Mouse (Mus musculus) mature B cell (primary cell): ENCODE data around the gene C2cd2l.
"Not testable (repeated sequence)": the region's sequence is repeated elsewhere in the genome, so short reads cannot be mapped to it uniquely, and the experiment has no call there.

Experiments
- in situ Hi-C: fragments of 300-500 bp; cut with MboI; formaldehyde crosslinking; loops from 2 replicates; pipeline ENCODE4 v1.14.3; 2019

The C2cd2l gene

DNA sequence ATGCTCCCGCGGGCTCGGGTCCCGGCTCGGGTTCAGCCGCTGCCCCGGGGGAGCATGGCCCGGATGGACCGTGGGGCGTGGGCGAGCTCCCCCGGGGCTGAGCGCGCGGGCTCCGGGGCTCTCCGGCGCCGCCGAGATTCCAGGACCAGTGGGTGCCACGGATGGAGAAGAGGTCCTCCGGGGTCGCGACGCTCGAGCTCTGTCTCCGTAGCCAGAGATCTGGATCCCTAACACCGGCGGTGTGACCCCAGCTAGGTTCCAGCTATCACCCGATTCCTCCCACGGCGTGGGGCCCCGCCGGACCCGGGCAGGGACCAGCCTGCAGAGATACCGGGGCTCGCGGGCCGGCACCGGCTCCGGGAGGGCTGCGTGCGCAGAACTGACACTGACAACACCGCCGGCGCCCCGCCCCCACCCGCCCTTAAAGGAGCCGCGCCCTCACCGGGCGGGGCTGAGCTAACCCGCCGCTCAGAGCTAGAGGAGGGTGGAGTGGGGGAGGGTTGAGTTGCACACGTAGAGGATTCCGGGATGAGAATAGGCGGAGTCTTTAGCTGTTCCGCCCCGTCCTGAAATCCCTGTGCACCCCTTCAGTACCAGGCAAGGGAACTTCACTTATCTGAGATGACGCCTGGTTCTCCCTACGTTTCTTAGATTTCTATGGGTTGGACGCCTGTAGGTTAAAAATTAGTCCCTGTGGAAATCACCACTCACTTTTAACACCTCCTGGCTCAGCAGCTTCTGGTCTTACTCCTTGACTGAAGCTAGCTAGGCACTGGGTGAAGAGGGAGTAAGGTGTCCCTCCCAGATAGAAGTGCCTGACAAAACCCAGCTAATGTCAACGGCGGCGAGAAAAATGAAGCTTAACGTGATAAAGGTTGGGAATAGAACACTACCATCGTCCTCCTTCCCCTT is at the start of gene C2cd2l:
TSS of gene C2cd2l (minus strand) at position 399 of the 912 bp plus-strand sequence.
- in situ Hi-C loops, result no loop called here

GRCm38 (mm10) chr9:44364480-44364879 is 44.4 kb upstream of the C2cd2l start:
- in situ Hi-C loops, result no loop called here

DNA sequence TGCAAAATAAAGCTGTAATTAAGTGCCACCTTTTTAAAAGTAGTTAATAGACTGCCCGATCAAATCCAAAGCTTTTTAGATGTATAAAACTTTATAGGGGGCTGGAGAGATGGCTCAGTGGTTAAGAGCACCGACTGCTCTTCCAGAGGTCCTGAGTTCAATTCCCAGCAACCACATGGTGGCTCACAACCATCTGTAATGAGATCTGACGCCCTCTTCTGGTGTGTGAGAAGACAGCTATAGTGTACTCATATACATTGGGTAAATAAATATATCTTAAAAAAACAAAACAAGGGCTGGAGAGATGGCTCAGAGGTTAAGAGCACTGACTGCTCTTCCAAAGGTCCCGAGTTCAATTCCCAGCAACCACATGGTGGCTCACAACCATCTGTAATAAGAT is 41.8 kb upstream of the C2cd2l start:
- in situ Hi-C loops, result not testable (repeated sequence)

DNA sequence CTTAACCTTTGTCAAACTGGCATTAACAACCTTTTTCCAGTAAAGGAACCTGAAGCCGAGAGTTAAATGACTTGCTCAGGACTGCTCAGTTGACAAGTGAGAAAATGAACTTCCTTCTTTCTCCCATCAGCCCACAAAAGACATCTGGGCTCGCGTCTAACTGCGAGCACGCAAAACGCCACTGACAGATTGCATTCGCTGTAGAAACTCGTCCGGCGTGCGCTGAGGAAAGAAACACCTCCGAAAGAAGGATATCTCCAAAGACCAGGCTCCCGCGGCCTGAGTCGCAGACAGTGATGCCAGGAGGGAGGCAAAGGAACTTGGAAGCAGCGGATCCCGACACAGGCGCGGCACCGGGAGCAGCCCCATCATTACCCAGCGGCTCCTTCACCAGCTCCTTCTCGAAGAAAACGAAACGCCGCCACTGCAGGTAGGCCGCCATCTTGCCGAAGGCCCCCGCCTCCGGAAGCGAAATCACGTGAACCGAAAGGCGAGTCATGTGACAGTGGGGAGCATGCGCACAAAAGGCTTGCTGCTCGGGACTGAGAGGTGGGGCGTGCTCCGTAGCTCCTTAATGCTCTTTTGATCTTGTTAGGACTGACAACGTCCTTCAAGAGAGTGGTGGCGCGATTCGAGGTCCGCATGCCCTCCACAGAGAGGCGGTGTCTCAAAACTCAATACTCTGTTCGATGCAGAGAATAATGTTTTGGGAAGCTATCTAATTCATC is 41.3 kb upstream of the C2cd2l start, which contains the start of gene Vps11:
TSS of gene Vps11 (minus strand) at position 481 of the 728 bp plus-strand sequence.
- in situ Hi-C loops, result no loop called here

DNA sequence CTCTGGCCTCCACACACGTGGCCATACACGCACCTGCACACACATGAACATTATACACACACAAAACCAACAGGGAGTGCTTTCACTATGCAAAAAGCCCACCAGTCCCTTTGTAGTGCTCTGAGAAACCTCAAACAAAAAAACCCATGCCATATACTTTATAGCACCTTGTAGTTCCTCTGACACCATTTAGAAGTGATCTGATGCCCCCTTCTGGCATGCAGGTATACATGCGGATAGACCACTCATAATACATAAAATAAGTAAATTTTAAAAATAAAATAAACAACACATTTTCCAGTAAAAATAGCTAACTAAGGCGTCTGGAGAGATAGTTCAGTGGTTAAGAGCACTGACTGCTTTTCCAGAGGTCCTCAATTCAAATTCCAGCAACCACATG is 37.1 kb upstream of the C2cd2l start:
- in situ Hi-C loops, result no loop called here

- in situ Hi-C loops, result no loop called here
These were observed 33.1 kb upstream of the C2cd2l start for GRCm38 (mm10) chr9:44353142-44353541.

GRCm38 (mm10) chr9:44352337-44352736 is 32.3 kb upstream of the C2cd2l start:
- in situ Hi-C loops, result no loop called here

- in situ Hi-C loops, result no loop called here
These were observed 31.3 kb upstream of the C2cd2l start for GRCm38 (mm10) chr9:44351396-44351795.

GRCm38 (mm10) chr9:44348546-44348945 is 28.5 kb upstream of the C2cd2l start:
- in situ Hi-C loops, result no loop called here

DNA sequence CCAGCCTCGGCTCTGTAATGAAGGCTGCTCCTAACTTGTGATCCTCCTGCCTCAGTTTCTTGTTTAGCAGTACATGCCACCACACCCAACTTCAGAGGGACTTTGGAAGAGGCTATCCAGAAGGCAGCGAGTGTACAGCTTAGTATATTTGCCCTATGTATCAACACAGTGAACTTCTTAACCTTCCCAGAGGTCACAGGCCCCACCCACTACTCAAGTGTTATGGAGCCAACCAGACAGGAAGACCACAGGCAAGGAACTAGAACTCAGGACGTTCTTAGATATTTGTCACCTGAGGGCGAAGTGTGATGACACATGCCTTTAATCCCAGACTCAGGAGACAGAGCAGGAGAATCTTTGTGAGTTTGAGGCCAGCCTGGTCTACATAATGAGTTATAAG is 27.5 kb upstream of the C2cd2l start:
- in situ Hi-C loops, result no loop called here

DNA sequence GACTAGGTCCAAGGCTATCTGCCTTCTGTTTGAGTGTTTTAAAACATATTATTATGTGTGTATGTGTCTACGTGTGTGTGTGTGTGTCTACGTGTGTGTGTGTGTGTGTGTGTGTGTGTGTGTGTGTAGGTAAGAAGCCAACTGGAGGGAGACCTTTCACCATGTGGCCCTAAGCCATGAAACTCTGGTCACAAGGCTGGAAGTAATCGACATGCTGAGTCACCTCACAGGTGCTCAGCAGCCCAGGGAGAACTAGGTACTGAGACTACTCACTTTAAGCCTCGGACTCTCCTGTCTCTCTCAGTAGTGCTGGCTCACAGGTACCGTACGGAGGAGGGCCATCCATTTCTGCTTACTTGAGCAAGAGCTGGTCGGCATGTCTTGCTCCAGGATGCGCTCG is 27.1 kb upstream of the C2cd2l start:
- in situ Hi-C loops, result no loop called here

DNA sequence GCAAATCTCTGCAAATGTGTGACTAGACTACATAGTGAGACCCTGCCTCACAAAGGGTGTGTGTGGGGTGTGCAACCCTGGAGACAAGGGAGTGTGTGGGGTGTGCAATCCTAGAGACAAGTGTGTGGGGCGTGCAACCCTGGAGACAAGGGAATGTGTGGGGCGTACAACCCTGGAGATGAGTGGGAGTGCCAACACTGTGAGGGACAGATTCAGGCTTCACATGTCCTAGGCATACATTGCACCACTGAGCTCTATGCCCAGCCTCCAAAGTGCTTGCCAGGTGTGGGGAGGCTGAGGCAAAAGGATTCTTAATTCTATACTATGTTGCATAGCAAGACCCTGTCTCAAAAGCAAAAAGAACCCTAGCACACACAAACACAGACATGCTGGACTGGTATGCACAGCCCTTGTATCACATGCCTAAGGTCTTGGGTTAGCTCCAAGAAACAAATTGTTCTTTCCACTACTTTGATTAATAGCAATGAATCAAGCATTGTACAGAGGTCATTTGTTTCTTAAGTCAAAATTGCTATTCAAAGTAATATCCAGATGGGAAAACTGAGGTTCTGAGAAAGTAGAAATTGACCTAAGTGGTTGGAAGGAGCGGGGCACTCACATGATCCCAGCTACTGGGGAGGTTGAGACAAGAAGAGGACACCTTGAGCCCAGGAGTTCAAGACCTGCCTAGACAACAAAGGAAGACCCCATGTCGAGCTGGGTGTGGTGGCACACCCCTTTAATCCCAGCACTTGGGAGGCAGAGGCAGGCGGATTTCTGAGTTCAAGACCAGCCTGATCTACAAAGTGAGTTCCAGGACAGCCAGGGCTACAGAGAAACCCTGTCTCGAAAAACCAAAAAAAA is 25.7 kb upstream of the C2cd2l start:
- in situ Hi-C loops, result no loop called here

GRCm38 (mm10) chr9:44343781-44344421 is 23.8 kb upstream of the C2cd2l start, which contains the start of gene Hmbs:
Hmbs (minus strand) TSS chr9:44344228.
- in situ Hi-C loops, result loop anchor here (5.0 kb wide), 2 partner anchors 42 to 43 kb away; no protein-coding TSS in a partner anchor

- in situ Hi-C loops, result loop anchor here (5.0 kb wide), 2 partner anchors 41 to 44 kb away; no protein-coding TSS in a partner anchor
These were observed 23.2 kb upstream of the C2cd2l start for GRCm38 (mm10) chr9:44343290-44343689.

DNA sequence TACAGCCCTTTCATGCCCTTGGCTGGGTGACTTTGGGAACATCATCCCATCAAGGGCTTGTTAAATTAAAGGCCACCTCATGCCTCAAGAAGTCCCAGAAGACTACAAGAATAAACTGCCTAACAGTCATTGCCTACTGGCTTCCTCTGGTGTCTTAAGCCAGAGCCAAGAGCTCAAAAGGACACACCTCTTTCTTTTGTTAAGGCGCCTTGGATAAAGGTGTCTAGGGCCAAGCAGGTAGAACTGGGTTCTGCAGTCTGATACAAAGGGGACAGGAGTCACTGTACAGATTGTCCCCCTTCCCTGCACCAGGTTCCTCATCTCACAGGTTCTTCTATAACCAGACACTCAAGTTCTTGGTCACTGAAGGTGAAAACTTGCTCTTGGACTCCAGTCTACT is 22.5 kb upstream of the C2cd2l start:
- in situ Hi-C loops, result loop anchor here (5.0 kb wide), 2 partner anchors 40 to 45 kb away; no protein-coding TSS in a partner anchor

DNA sequence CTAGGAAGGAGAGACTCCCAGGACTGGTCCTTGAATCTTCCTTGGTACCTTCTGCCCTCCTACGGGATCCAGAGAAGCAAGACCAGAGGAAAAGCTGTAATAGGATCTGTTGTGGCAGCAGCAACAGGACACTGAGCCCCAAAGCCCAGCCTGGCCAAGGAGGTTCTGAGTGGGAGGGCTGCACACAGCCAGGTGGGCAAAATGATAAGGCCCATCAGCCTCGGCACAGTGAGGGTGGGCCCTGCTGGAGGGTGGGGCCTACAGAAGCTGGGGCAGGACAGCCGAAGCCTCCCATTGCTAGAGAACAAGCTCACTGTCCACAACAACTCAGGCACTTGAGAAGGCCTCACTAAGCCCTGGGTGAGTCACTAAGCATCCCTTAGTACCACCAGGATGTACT is 22.1 kb upstream of the C2cd2l start:
- in situ Hi-C loops, result loop anchor here (5.0 kb wide), 2 partner anchors 40 to 45 kb away; no protein-coding TSS in a partner anchor

- in situ Hi-C loops, result loop anchor here (5.0 kb wide), 2 partner anchors 39 to 46 kb away; no protein-coding TSS in a partner anchor
These were observed 21.4 kb upstream of the C2cd2l start for GRCm38 (mm10) chr9:44341487-44341886.

GRCm38 (mm10) chr9:44338574-44338973 is 18.5 kb upstream of the C2cd2l start:
- in situ Hi-C loops, result no loop called here

DNA sequence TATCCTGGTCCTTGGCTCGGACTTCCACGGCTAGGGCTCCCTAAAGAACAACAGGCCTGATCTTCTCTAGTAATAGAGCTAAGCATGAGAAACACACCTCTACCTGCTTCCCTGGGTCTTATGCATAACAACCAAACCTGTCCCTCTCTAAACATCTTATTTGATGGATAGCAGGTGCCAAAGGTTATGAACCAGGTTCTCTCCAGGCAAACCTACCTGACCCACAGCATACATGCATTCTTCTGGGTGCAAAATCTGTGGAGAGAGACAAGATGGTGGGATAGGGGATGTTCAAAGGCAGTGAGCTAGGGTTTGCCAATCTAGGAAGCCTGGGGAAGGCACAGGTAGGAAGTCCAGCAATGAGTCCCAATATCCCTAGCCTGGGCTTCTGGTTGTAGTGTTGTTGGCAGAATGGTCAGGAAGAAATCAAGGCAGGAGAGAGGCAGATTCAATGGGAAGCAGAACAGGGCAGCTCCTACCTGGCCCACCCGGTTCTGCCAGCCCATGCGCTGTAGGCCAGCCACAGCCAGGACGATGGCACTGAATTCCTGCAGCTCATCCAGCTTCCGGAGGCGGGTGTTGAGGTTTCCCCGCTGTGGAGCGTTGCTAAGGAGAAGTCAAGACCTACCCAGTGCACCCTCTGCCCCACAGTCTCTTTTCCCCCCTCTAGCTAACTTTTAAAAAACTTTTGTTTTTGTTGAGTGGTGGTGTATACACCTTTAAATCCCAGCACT is 17.5 kb upstream of the C2cd2l start:
- in situ Hi-C loops, result no loop called here

- in situ Hi-C loops, result no loop called here
These were observed 16.9 kb upstream of the C2cd2l start for GRCm38 (mm10) chr9:44336964-44337363.
